Mouse (Mus musculus) CH12.LX (cell line): ENCODE results near the gene Mamdc4.

Experiments
- POLR2A ChIP-seq: IDR thresholded peaks from 2 replicates; pipeline ENCODE4 v1.6.1; 2011; ENCODE audit warnings: low read depth, mild to moderate bottlenecking, improper control_type of control experiment, low read length
- ZNF384 ChIP-seq: IDR thresholded peaks from 2 replicates; pipeline ENCODE4 v1.6.1; 2012; ENCODE audit warnings: low read depth, low read length, improper control_type of control experiment, inconsistent platforms

GRCm38 (mm10) chr2:25582466-25583119 is 7.9 kb upstream of the Mamdc4 start:
- TF ChIP-seq POLR2A (no peak), ZNF384 (no peak)
